Mouse (Mus musculus) hindbrain, postnatal 0 days (tissue): ENCODE data around the gene 2610318N02Rik. TPM values are rescaled to one million over a fixed set of nuclear protein-coding genes. Genes with fewer than 3 reads are reported as not detected.

Experiments used
- ATAC-seq: fragments of 200-750 bp; cut with Nextera tagmentation; 2 replicates; pipeline ENCODE4 v1.8.0; 2017; ENCODE audit warnings: mild to moderate bottlenecking, moderate TSS enrichment, moderate library complexity
- DNase-seq: peaks from one replicate; pipeline ENCODE4 v3.0.0-alpha.2; 2015; ENCODE audit warnings: low spot score
- H3K27ac ChIP-seq: fragments of 300-500 bp; sonication (generic); 2 replicates; pipeline ENCODE4 v1.5.1; 2014; ENCODE audit warnings: mild to moderate bottlenecking
- H3K27me3 ChIP-seq: fragments of 300-500 bp; sonication (generic); 2 replicates; pipeline ENCODE4 v1.6.1; 2014; ENCODE audit warnings: low read length, mixed read lengths; ENCODE audit not compliant: insufficient read depth
- H3K36me3 ChIP-seq: fragments of 300-500 bp; sonication (generic); 2 replicates; pipeline ENCODE4 v1.6.1; 2014; ENCODE audit warnings: low read length, mixed read lengths; ENCODE audit not compliant: insufficient read depth
- H3K4me1 ChIP-seq: fragments of 300-500 bp; sonication (generic); 2 replicates; pipeline ENCODE4 v1.6.1; 2014; ENCODE audit warnings: antibody characterized with exemption, low read length, mixed read lengths; ENCODE audit not compliant: insufficient read depth
- H3K4me2 ChIP-seq: fragments of 300-500 bp; sonication (generic); 2 replicates; pipeline ENCODE4 v1.6.1; 2014; ENCODE audit warnings: low read depth, mild to moderate bottlenecking, low read length, moderate library complexity, mixed read lengths
- H3K4me3 ChIP-seq: fragments of 300-500 bp; sonication (generic); 2 replicates; pipeline ENCODE4 v1.5.1; 2014; ENCODE audit warnings: low read length
- H3K9ac ChIP-seq: fragments of 300-500 bp; sonication (generic); replicated peaks from 2 replicates; pipeline ENCODE4 v1.6.1; 2014; ENCODE audit warnings: mild to moderate bottlenecking, low read length, moderate library complexity, mixed read lengths
- H3K9me3 ChIP-seq: fragments of 300-500 bp; sonication (generic); 2 replicates; pipeline ENCODE4 v1.6.1; 2016; ENCODE audit warnings: low read length, mixed read lengths
- CTCF ChIP-seq: IDR thresholded peaks from 2 replicates; pipeline ENCODE4 v1.5.1; 2016; ENCODE audit warnings: antibody characterized with exemption, control low read depth, low read depth
- whole genome bisulfite sequencing: fragments of 180-500 bp; shearing (Covaris S2); extraction: QIAGEN DNeasy Blood & Tissue Kit; methylation state at CpG from one replicate; pipeline ENCODE4 v1.1.7; 2014; 5-methylcytosine and 5-hydroxymethylcytosine counted together
- polyA plus RNA-seq: library from polyadenylated mRNA; unstranded; fragments of >200 nt; fragmentation: Nextera tagmentation; extraction: Ambion mirVana; gene quantifications from 2 replicates; pipeline ENCODE4 v1.2.1, GENCODE M21; 2015
- total RNA-seq: library from RNA; depleted of rRNA; stranded (reverse); fragments of >200 nt; gene quantifications from 2 replicates; pipeline ENCODE4 v1.2.3, GENCODE M21; 2014

Gene 2610318N02Rik
- total and polyA plus RNA-seq, 2 experiments from 2014 or later: 4.2 to 8.2 TPM

DNA sequence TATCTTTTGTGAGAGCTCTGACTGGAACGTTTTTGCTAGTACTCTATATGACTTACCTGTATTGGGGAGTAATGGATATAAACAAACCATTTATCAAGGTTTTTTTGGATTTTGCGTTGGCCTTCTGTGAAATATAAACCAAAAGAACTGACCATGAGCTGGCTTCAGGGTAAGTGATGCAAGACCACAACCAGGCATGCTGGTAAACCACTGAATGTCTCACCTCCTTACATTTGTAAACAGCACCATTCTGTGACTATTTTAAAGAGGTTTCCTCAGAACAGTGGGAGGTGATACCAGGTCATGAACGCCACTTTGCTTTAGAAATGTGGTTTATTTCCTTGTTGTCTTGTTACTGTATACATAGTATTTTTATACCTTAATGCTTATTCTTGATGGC, 38.7 kb downstream of the 2610318N02Rik start:
- H3K4me1 ChIP-seq: no peaks in the 10 kb centered on the region
- H3K27ac ChIP-seq: no peak overlapping the region
- TF ChIP-seq CTCF: no peak
- no peaks in the 10 kb centered on the region for H3K9me3 ChIP-seq
- no peak overlapping the region for H3K4me3 ChIP-seq
- no peak overlapping the region for H3K4me2 ChIP-seq
- DNase-seq (no peak), ATAC-seq (no peak)
- 91% methylated on average over 3 of the region's 3 CpGs for WGBS
- H3K36me3 ChIP-seq: peaks cover 63% of the 10 kb centered on the region
- H3K27me3 ChIP-seq: no peaks in the 10 kb centered on the region
- no peak overlapping the region for H3K9ac ChIP-seq

- Histone ChIP-seq H3K4me2 (no peak overlapping the region), H3K36me3 (peaks cover 57% of the 10 kb centered on the region), H3K27ac (no peak overlapping the region), H3K4me3 (no peak overlapping the region), H3K9ac (no peak overlapping the region), H3K4me1 (no peaks in the 10 kb centered on the region), H3K9me3 (no peaks in the 10 kb centered on the region), H3K27me3 (no peaks in the 10 kb centered on the region)
- ATAC-seq (no peak), DNase-seq (no peak)
- WGBS: 93% methylated on average over 4 of the region's 4 CpGs
- TF ChIP-seq CTCF: no peak
These were observed 39.3 kb downstream of the 2610318N02Rik start for GRCm38 (mm10) chr16:17085636-17086035.

DNA sequence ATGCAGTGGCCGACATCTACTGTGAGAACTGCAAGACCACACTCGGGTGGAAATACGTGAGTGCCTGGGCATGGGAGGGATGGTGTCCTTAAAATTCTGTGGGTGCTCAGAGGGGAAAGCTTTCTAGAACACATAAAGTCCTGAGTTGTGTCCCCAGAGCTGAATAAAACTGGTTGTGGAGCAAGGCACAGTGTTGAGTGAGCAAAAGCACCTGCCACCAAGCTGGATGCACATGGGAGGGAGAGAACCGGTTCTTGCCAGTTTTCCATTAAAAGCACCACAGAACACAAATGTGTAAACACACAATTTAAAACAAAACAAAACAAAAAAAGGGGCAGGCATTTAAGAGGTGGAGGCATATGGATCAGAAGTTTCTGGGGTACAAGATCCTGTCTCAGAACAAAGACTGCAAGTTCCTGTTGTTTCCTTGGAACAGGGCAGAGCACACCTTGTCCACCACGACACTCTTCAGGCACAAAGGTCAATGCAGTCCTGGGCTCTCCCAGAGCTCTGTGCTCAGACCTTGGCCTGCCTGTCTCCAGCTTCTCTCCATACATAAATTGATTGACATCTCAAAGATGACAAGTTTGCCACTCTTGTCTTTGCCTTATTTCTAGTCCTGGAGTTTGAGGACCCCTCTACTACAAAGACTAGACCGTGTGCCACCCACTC, 42.7 kb downstream of the 2610318N02Rik start:
- ATAC-seq: no peak
- Histone ChIP-seq H3K9ac (no peak overlapping the region), H3K36me3 (peaks cover 35% of the 10 kb centered on the region; the same call in 1 of the 2 replicates), H3K4me1 (no peaks in the 10 kb centered on the region), H3K9me3 (no peaks in the 10 kb centered on the region), H3K4me2 (no peak overlapping the region), H3K27me3 (no peaks in the 10 kb centered on the region), H3K27ac (no peak overlapping the region), H3K4me3 (no peak overlapping the region)
- no peak for TF ChIP-seq CTCF
- DNase-seq: no peak
- WGBS: 92% methylated on average over 6 of the region's 6 CpGs

DNA sequence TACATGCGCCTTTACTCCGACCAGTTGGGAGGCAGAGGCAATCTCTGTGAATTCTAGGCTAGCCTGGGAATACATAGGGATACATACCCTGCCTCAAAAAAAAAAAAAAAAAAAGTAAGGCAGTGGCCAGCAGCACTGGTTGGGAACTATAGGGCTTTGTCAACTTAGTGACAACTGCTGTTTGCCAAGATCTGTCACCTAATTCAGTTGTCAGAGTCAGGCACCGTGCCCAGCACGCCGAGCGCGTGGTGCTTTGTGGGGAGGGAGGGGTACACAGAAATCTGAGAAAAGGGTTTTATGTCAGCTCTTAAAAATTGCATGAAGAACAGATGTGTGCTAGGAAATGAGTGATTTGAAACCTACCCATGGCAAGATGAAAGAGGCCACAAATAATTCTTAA, 46.9 kb downstream of the 2610318N02Rik start:
- no peaks in the 10 kb centered on the region for H3K4me1 ChIP-seq
- H3K4me3 ChIP-seq: no peak overlapping the region
- WGBS: 57% methylated on average over 7 of the region's 7 CpGs
- H3K4me2 ChIP-seq: no peak overlapping the region
- peaks cover 14% of the 10 kb centered on the region; the same call in 1 of the 2 replicates for H3K36me3 ChIP-seq
- no peak overlapping the region for H3K27ac ChIP-seq
- no peak for TF ChIP-seq CTCF
- no peak for ATAC-seq
- no peaks in the 10 kb centered on the region for H3K9me3 ChIP-seq
- no peaks in the 10 kb centered on the region for H3K27me3 ChIP-seq
- peak; percentile 37 for DNase-seq
- no peak overlapping the region for H3K9ac ChIP-seq

DNA sequence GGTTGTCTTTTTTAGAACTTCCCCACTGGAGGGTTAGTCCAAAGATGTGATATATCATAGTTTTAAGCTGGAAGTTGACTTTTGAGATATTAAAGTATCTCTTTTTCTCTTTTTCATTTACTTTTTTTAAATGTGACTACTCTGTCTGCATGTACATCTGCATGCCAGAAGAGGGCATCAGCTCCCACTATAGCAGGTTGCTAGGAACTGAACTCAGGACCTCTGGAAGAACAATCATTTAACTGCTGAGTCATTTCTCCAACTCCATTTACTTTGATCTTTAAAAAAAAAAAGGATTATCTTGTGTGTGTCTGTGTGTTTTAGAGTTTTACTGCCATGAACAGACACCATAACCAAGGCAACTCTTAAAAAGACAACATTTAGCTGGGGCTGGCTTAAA, 48.1 kb downstream of the 2610318N02Rik start:
- H3K27me3 ChIP-seq: no peaks in the 10 kb centered on the region
- ATAC-seq (no peak), DNase-seq (no peak)
- H3K4me1 ChIP-seq: no peaks in the 10 kb centered on the region
- H3K4me3 ChIP-seq: no peak overlapping the region
- H3K27ac ChIP-seq: no peak overlapping the region
- no peaks in the 10 kb centered on the region for H3K9me3 ChIP-seq
- H3K36me3 ChIP-seq: peaks cover 7% of the 10 kb centered on the region; the same call in 1 of the 2 replicates
- TF ChIP-seq CTCF: no peak
- no peak overlapping the region for H3K9ac ChIP-seq
- H3K4me2 ChIP-seq: no peak overlapping the region

GRCm38 (mm10) chr16:17076301-17076700, 48.7 kb downstream of the 2610318N02Rik start:
- peaks cover 7% of the 10 kb centered on the region; the same call in 1 of the 2 replicates for H3K36me3 ChIP-seq
- no peaks in the 10 kb centered on the region for H3K4me1 ChIP-seq
- ATAC-seq (no peak), DNase-seq (no peak)
- TF ChIP-seq CTCF: 0 out of 2 replicates have a peak, but pooled peaks have one; percentile 27
- H3K4me3 ChIP-seq: no peak overlapping the region
- H3K9ac ChIP-seq: no peak overlapping the region
- no peaks in the 10 kb centered on the region for H3K9me3 ChIP-seq
- 95% methylated on average over 2 of the region's 2 CpGs for WGBS
- no peak overlapping the region for H3K4me2 ChIP-seq
- H3K27ac ChIP-seq: no peak overlapping the region
- H3K27me3 ChIP-seq: no peaks in the 10 kb centered on the region

DNA sequence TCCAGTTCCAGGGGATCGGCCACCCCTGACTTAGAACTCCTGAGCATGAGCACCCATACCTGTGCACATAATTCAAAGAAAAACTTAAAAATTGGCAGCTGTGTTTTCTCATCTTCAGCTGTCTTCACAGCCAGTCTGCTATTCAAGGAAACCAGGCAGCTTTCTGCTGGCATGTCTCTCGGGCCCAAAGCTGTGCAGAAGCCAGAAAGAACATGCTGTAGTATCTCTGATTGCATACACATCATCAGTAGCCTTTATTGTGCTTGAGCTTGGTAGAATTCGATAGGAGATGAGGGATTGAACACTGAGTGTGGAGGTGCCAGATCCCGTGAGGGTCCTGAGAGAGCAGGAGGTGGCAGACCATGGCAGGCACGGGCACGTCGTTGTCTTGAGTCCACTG, 52.0 kb downstream of the 2610318N02Rik start:
- Histone ChIP-seq H3K4me3 (no peak overlapping the region), H3K4me1 (no peaks in the 10 kb centered on the region), H3K27ac (no peak overlapping the region), H3K27me3 (no peaks in the 10 kb centered on the region), H3K36me3 (peaks cover 7% of the 10 kb centered on the region; the same call in 1 of the 2 replicates), H3K4me2 (no peak overlapping the region), H3K9me3 (no peaks in the 10 kb centered on the region), H3K9ac (no peak overlapping the region)
- no peak for TF ChIP-seq CTCF
- WGBS: 90% methylated on average over 7 of the region's 7 CpGs
- no peak for DNase-seq
- no peak for ATAC-seq
